Comparison of ENCODE assay signal across 12 mouse cellular contexts in genomic region chr7:65914761-65915301, GRCm38 (mm10). TPM values are rescaled to one million over a fixed set of nuclear protein-coding genes. Genes with fewer than 3 reads are reported as not detected.
DNase-seq lines count a peak whose midpoint lies in the region; ATAC-seq lines count a peak whose summit lies in the region.
"Had no signal": no experiment of that assay in that cellular context is flagged by ENCODE, and none has a peak within 500 bp of the region (broad histone marks: within the 10 kb centered on the region; RNA-seq: fewer than 3 reads in every experiment).

No protein-coding gene starts in this region.

- 40% methylated on average over 11 of the region's 11 CpGs for WGBS in heart, embryonic 11.5 days (ENCODE audit: insufficient replicate concordance)
- WGBS in liver, embryonic 15.5 days (ENCODE audit: insufficient replicate concordance): 50% methylated on average over 11 of the region's 11 CpGs

- no peaks in the 10 kb centered on the region; the same call in 1 of the 2 replicates for H3K27me3 ChIP-seq in heart, embryonic 11.5 days (ENCODE audit: control insufficient read depth, insufficient read depth, low read length)
- H3K27me3 ChIP-seq in liver, embryonic 15.5 days: no peaks in the 10 kb centered on the region

- no peak overlapping the region for H3K4me3 ChIP-seq in heart, embryonic 11.5 days (ENCODE audit: low read depth, low read length)
- no peak overlapping the region for H3K4me3 ChIP-seq in brown adipose tissue, adult 24 weeks (ENCODE audit: insufficient read depth, low read depth, low read length)
- no peak overlapping the region for H3K4me3 ChIP-seq in liver, embryonic 15.5 days (replicated peaks)

- H3K27ac ChIP-seq in heart, embryonic 11.5 days (ENCODE audit: low read depth, low read length): no peak overlapping the region
- H3K27ac ChIP-seq in brown adipose tissue, adult 24 weeks (replicated peaks; ENCODE audit: low read depth, low read length): peak overlapping the region; percentile 76
- peak overlapping the region; percentile 80 for H3K27ac ChIP-seq in liver, embryonic 15.5 days (replicated peaks)

- H3K4me2 ChIP-seq in heart, embryonic 11.5 days: no peak overlapping the region
- no peak overlapping the region for H3K4me2 ChIP-seq in liver, embryonic 15.5 days

- no peaks in the 10 kb centered on the region for H3K9me3 ChIP-seq in heart, embryonic 11.5 days (replicated peaks; ENCODE audit: control insufficient read depth, low read length)
- H3K9me3 ChIP-seq in liver, embryonic 15.5 days (replicated peaks): no peaks in the 10 kb centered on the region

- intact Hi-C loops in heart, postnatal 36 days (cut with DNase I): no loop called here

- H3K9ac ChIP-seq in heart, embryonic 11.5 days (ENCODE audit: low read depth, low read length): no peak overlapping the region
- H3K9ac ChIP-seq in liver, embryonic 15.5 days: no peak overlapping the region

- H3K4me1 ChIP-seq in heart, embryonic 11.5 days (ENCODE audit: control insufficient read depth, insufficient read depth, low read length): peaks cover 4% of the 10 kb centered on the region; the same call in 1 of the 2 replicates
- H3K4me1 ChIP-seq in brown adipose tissue, adult 24 weeks (ENCODE audit: control insufficient read depth, insufficient read depth, insufficient read length, low read length): peaks cover 24% of the 10 kb centered on the region
- H3K4me1 ChIP-seq in liver, embryonic 15.5 days (replicated peaks): peaks cover 5% of the 10 kb centered on the region; the same call in 1 of the 2 replicates

- peak; percentile 74 to 78 for DNase-seq in heart, adult 18-20 months
- peak; percentile 38 to 61 for DNase-seq in heart, postnatal 36 days
- no peak for DNase-seq in kidney, postnatal 10 days
- no peak for DNase-seq in testis, postnatal 10 days (ENCODE audit: low spot score)
- no peak for DNase-seq in layer of hippocampus, adult 11-12 months (ENCODE audit: low spot score)
- DNase-seq: cerebellum, adult 9-11 months; thymus, postnatal 36 days had no signal

- H3K36me3 ChIP-seq in heart, embryonic 11.5 days (ENCODE audit: control insufficient read depth, insufficient read depth, low read length): no peaks in the 10 kb centered on the region
- no peaks in the 10 kb centered on the region for H3K36me3 ChIP-seq in liver, embryonic 15.5 days (replicated peaks)

- ATAC-seq in heart, embryonic 11.5 days (replicated peaks; ENCODE audit: insufficient number of reproducible peaks, low FRiP score, low TSS enrichment): no peak
- peak; percentile 80 for ATAC-seq in liver, embryonic 15.5 days (ENCODE audit: insufficient read depth)
- ATAC-seq: hindbrain, embryonic 16.5 days had no signal

RNA-seq across cellular contexts. Expression of gene Pcsk6, which starts 53.3 kb away (rescaled TPM):
- 10 to 100 TPM; 34.8 to 36.9 TPM for total RNA-seq in heart, adult 18-20 months (2021)
- 5.7 and 6.1 TPM in 2 replicates for polyA plus RNA-seq in heart, embryonic 11.5 days (2014; fragmentation: Nextera tagmentation; extraction: Ambion mirVana)
- 33.4 and 63.6 TPM in 2 replicates for polyA plus RNA-seq in brown adipose tissue, adult 24 weeks (2012; ENCODE audit: insufficient read depth, insufficient read length, missing spikeins)
- total RNA-seq in heart, postnatal 36 days (2021): 10 to 100 TPM; 49.3 to 53.8 TPM
- 0.94 and 2.0 TPM in 2 replicates for polyA plus RNA-seq in liver, embryonic 15.5 days (2015; fragmentation: Nextera tagmentation; extraction: Ambion mirVana)
- total RNA-seq: megakaryocyte progenitor cell, adult 5-6 weeks had no signal

Comparison
In these comparisons a context has a peak if more than half of its experiments do, and no peak if none do; other contexts are left out.
1. DNase-seq: peak in heart, adult 18-20 months (2 of 2) and heart, postnatal 36 days (2 of 2); none in kidney, postnatal 10 days (single experiment), testis, postnatal 10 days (single experiment) and layer of hippocampus, adult 11-12 months (single experiment).